Mouse (Mus musculus): ENCODE data around the gene Ninj2.

The Ninj2 gene

GRCm38 (mm10) chr6:120193174-120193573 is 100.0 kb downstream of the Ninj2 start:
- CTCF ChIA-PET, result interaction anchor here (0.6 to 1.8 kb wide), 9 partner anchors 11 to 380 kb away, joined by 3 to 10 read pairs (median 4); no protein-coding TSS in a partner anchor

- CTCF ChIA-PET, result interaction anchor here (0.6 to 1.8 kb wide), 7 partner anchors 11 to 380 kb away, joined by 3 to 6 read pairs (median 4); no protein-coding TSS in a partner anchor
These were observed 100.6 kb downstream of the Ninj2 start for GRCm38 (mm10) chr6:120193793-120194192.

- CTCF ChIA-PET, result no interaction called here
These were observed 101.2 kb downstream of the Ninj2 start for GRCm38 (mm10) chr6:120194305-120194704.

- CTCF ChIA-PET, result no interaction called here
These were observed 101.8 kb downstream of the Ninj2 start for GRCm38 (mm10) chr6:120194963-120195362.

GRCm38 (mm10) chr6:120196837-120197236 is 103.7 kb downstream of the Ninj2 start:
- CTCF ChIA-PET, result interaction anchor here (1.4 to 1.5 kb wide), 2 partner anchors 116 to 196 kb away, joined by 3 to 10 read pairs; no protein-coding TSS in a partner anchor

- CTCF ChIA-PET, result interaction anchor here (1.4 to 1.5 kb wide), 2 partner anchors 117 to 197 kb away, joined by 3 to 10 read pairs; no protein-coding TSS in a partner anchor
These were observed 104.8 kb downstream of the Ninj2 start for GRCm38 (mm10) chr6:120197964-120198363.

GRCm38 (mm10) chr6:120199638-120200394 is 106.7 kb downstream of the Ninj2 start:
- CTCF ChIA-PET, result no interaction called here

- CTCF ChIA-PET, result no interaction called here
These were observed 108.8 kb downstream of the Ninj2 start for GRCm38 (mm10) chr6:120201956-120202355.

GRCm38 (mm10) chr6:120202406-120202805 is 109.3 kb downstream of the Ninj2 start:
- CTCF ChIA-PET, result no interaction called here

GRCm38 (mm10) chr6:120206586-120206985 is 113.4 kb downstream of the Ninj2 start:
- CTCF ChIA-PET, result no interaction called here

- CTCF ChIA-PET, result no interaction called here
These were observed 118.4 kb downstream of the Ninj2 start for GRCm38 (mm10) chr6:120211536-120211935.

GRCm38 (mm10) chr6:120216702-120217101 is 123.6 kb downstream of the Ninj2 start:
- CTCF ChIA-PET, result interaction anchor here (0.6 kb wide), 1 partner anchor 70 kb away, joined by 3 read pairs; no protein-coding TSS in a partner anchor

- CTCF ChIA-PET, result no interaction called here
These were observed 126.1 kb downstream of the Ninj2 start for GRCm38 (mm10) chr6:120219281-120219680.

GRCm38 (mm10) chr6:120222669-120223068 is 129.5 kb downstream of the Ninj2 start:
- CTCF ChIA-PET, result no interaction called here

GRCm38 (mm10) chr6:120225355-120225754 is 132.2 kb downstream of the Ninj2 start:
- CTCF ChIA-PET, result interaction anchor here (0.6 kb wide), 1 partner anchor 112 kb away, joined by 3 read pairs; no protein-coding TSS in a partner anchor

GRCm38 (mm10) chr6:120227068-120227467 is 133.9 kb downstream of the Ninj2 start:
- CTCF ChIA-PET, result no interaction called here

GRCm38 (mm10) chr6:120229806-120230205 is 136.7 kb downstream of the Ninj2 start:
- CTCF ChIA-PET, result no interaction called here

GRCm38 (mm10) chr6:120230441-120230840 is 137.3 kb downstream of the Ninj2 start:
- CTCF ChIA-PET, result no interaction called here

GRCm38 (mm10) chr6:120232885-120233284 is 139.7 kb downstream of the Ninj2 start:
- CTCF ChIA-PET, result no interaction called here

GRCm38 (mm10) chr6:120235874-120236273 is 142.7 kb downstream of the Ninj2 start:
- CTCF ChIA-PET, result no interaction called here

- CTCF ChIA-PET, result no interaction called here
These were observed 147.3 kb downstream of the Ninj2 start for GRCm38 (mm10) chr6:120240461-120240860.

GRCm38 (mm10) chr6:120241453-120241852 is 148.3 kb downstream of the Ninj2 start:
- CTCF ChIA-PET, result no interaction called here

- CTCF ChIA-PET, result no interaction called here
These were observed 149.4 kb downstream of the Ninj2 start for GRCm38 (mm10) chr6:120242530-120242929.

All from spleen, embryonic (tissue).